Mouse (Mus musculus) layer of hippocampus, postnatal 14 days (tissue): ENCODE measurements at regions not wholly inside any gene's neighbourhood (a gene's known extent, or its start where the extent isn't known, plus 50 kb on each side); places are given as distances from the start of the nearest gene placed in this dataset.

ENCODE experiments used
- DNase-seq, 2 experiments: peaks; one replicate each; pipeline ENCODE4 v3.0.0; 2021 to 2022; ENCODE audit warnings: low spot score in 2 of 2, mixed read lengths in 1 of 2

DNA sequence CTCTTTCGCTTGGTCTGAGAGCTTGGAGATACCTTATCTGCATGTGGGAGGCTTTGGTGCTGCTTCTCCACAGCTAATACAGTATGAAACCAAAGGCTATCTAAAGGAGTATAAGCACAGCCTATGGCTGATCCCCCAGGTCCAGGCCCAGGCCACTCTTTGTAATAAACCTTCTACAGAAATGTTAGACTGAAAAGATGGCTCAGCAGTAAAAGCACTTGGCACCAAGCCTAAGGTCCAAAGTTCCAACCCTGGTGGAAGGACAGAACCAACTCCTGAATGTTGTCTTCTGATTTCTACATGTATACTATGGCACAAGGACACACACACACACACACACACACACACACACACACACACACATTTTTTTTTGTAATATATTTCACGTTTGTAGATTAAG, 1397.2 kb upstream of the Cntnap5a start:
- DNase-seq: no peak

- DNase-seq: peak; percentile 64 to 95
Measured at GRCm38 (mm10) chr1:114330541-114330940, 1354.0 kb upstream of the Cntnap5a start.

GRCm38 (mm10) chr1:114358215-114358995, 1326.2 kb upstream of the Cntnap5a start:
- DNase-seq: no peak

- DNase-seq: no peak
Measured at GRCm38 (mm10) chr1:114392034-114392433, 1292.5 kb upstream of the Cntnap5a start.
